Mouse (Mus musculus) CH12.LX (cell line): ENCODE measurements at regions not wholly inside any gene's neighbourhood (a gene's known extent, or its start where the extent isn't known, plus 50 kb on each side); places are given as distances from the start of the nearest gene placed in this dataset.

ENCODE experiments used
- MAFK ChIP-seq: IDR thresholded peaks from 2 replicates; pipeline ENCODE4 v1.6.1; 2011; ENCODE audit warnings: low read length, improper control_type of control experiment; ENCODE audit not compliant: insufficient replicate concordance
- USF1 ChIP-seq: IDR thresholded peaks from 2 replicates; pipeline ENCODE4 v1.6.1; 2014; ENCODE audit warnings: low read depth, mild to moderate bottlenecking, inconsistent platforms, low read length, improper control_type of control experiment

- TF ChIP-seq USF1 (no peak), MAFK (no peak)
Observed at GRCm38 (mm10) chr10:92232081-92232480, 490.1 kb downstream of the Nedd1 start.
